Mouse (Mus musculus) heart, postnatal 0 days (tissue): ENCODE data around the gene Olfr51.

Experiments used
- CTCF ChIP-seq: IDR thresholded peaks from 2 replicates; pipeline ENCODE4 v1.5.1; 2016; ENCODE audit warnings: antibody characterized with exemption, control low read depth, low read depth
- EP300 ChIP-seq: IDR thresholded peaks from 2 replicates; pipeline ENCODE4 v1.6.1; 2016; ENCODE audit warnings: antibody characterized with exemption, low read depth

GRCm38 (mm10) chr11:51016341-51016740 lies 12.9 kb downstream of the Olfr51 start:
- no peak for TF ChIP-seq CTCF
- TF ChIP-seq EP300, result no peak
